Mouse (Mus musculus) brain, embryonic 14.5 days (tissue): ENCODE measurements around the gene L1td1.

ENCODE experiments used
- CTCF ChIP-seq: fragments of 200-500 bp; IDR thresholded peaks from 2 replicates; pipeline ENCODE4 v1.5.1; 2012; ENCODE audit warnings: inconsistent platforms, mild to moderate bottlenecking, moderate library complexity, borderline replicate concordance; ENCODE audit not compliant: insufficient read depth, insufficient read length; ENCODE audit errors: extremely low read depth
- POLR2A ChIP-seq: fragments of 200-500 bp; IDR thresholded peaks from 2 replicates; pipeline ENCODE4 v1.6.1; 2012; ENCODE audit warnings: mild to moderate bottlenecking, inconsistent platforms, borderline replicate concordance; ENCODE audit not compliant: poor library complexity, insufficient read depth, insufficient read length, severe bottlenecking; ENCODE audit errors: extremely low read depth

DNA sequence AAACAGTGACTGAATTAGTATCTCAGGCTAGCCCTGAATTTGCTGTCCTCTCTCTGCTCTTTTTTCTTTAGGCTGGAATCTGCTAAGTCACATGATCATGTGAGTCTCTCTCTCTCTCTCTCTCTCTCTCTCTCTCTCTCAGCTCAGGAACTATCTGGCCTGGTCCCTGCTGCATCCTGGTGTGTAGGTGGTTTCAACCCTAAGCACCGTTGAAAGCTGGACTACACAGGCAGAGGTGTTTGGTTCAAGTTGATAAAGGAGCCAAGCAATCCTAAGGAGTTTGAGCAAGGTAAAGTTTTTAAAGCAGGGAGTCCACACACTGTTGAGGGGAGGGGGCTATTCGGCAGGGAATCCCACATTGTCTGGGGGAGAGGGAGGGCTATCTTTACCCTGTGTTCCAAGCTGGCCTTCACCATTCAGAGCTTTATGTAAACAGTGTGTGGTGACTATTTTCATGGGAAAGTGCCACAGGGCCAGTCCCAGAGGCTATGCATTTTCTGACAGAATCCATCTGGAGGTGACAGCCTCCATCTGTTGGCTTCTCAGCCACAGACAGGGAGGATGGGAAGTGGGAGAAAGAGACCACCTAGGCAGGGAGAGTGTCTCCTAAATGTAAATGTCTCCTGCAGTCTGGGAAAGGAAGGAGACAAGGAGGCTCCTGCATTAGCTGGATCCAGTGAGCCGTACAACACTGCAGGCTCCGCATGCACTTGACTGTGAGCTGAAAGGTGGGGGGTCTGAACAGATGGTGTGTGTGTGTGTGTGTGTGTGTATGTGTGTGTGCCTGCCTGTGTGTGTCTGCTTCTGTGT, 31.7 kb downstream of the L1td1 start:
- TF ChIP-seq CTCF, result no peak
- TF ChIP-seq POLR2A, result no peak
